Mouse (Mus musculus): ENCODE data around the gene Nedd4.

Nedd4 gene

GRCm38 (mm10) chr9:72724491-72725221, 62.5 kb downstream of the Nedd4 start:
- no peak for DNase-seq

- peak in 1 of 2 experiments; percentile 11 for DNase-seq
These were observed 71.8 kb downstream of the Nedd4 start for GRCm38 (mm10) chr9:72733966-72734365.

- peak; percentile 8 to 27 for DNase-seq
These were observed 73.8 kb downstream of the Nedd4 start for GRCm38 (mm10) chr9:72735822-72736410.

GRCm38 (mm10) chr9:72741206-72741605, 79.1 kb downstream of the Nedd4 start:
- no peak for DNase-seq

GRCm38 (mm10) chr9:72746278-72746677, 84.1 kb downstream of the Nedd4 start:
- DNase-seq = no peak

GRCm38 (mm10) chr9:72750272-72750671, 88.1 kb downstream of the Nedd4 start:
- no peak for DNase-seq

GRCm38 (mm10) chr9:72752656-72753055, 90.5 kb downstream of the Nedd4 start:
- no peak for DNase-seq

GRCm38 (mm10) chr9:72753741-72754140, 91.6 kb downstream of the Nedd4 start:
- no peak for DNase-seq

- DNase-seq = no peak
These were observed 95.0 kb downstream of the Nedd4 start for GRCm38 (mm10) chr9:72757143-72757542.

GRCm38 (mm10) chr9:72758705-72759131, 96.6 kb downstream of the Nedd4 start:
- DNase-seq = no peak

GRCm38 (mm10) chr9:72763050-72763718, 101.0 kb downstream of the Nedd4 start:
- no peak for DNase-seq

- DNase-seq = peak; percentile 64 to 76
These were observed 104.7 kb downstream of the Nedd4 start for GRCm38 (mm10) chr9:72766789-72767349.

GRCm38 (mm10) chr9:72775022-72775421, 112.9 kb downstream of the Nedd4 start:
- no peak for DNase-seq

- DNase-seq = no peak
These were observed 116.9 kb downstream of the Nedd4 start for GRCm38 (mm10) chr9:72779004-72779403.

GRCm38 (mm10) chr9:72779733-72780132, 117.6 kb downstream of the Nedd4 start:
- DNase-seq = no peak

- DNase-seq = no peak
These were observed 118.5 kb downstream of the Nedd4 start for GRCm38 (mm10) chr9:72780694-72781093.

- DNase-seq = no peak
These were observed 119.3 kb downstream of the Nedd4 start for GRCm38 (mm10) chr9:72781466-72781865.

- no peak for DNase-seq
These were observed 120.0 kb downstream of the Nedd4 start for GRCm38 (mm10) chr9:72782121-72782520.

- no peak for DNase-seq
These were observed 125.6 kb downstream of the Nedd4 start for GRCm38 (mm10) chr9:72787732-72788131.

GRCm38 (mm10) chr9:72790530-72791212, 128.5 kb downstream of the Nedd4 start:
- no peak for DNase-seq

- DNase-seq = no peak
These were observed 129.1 kb downstream of the Nedd4 start for GRCm38 (mm10) chr9:72791213-72791582.

- DNase-seq = no peak
These were observed 129.5 kb downstream of the Nedd4 start for GRCm38 (mm10) chr9:72791681-72792080.

GRCm38 (mm10) chr9:72795243-72795642, 133.1 kb downstream of the Nedd4 start:
- DNase-seq = no peak
